Comparison of ENCODE assay signal across 8 mouse cellular contexts in genomic region chr6:145048131-145048997, GRCm38 (mm10). TPM values are rescaled to one million over a fixed set of nuclear protein-coding genes. Genes with fewer than 3 reads are reported as not detected.
DNase-seq lines count a peak whose midpoint lies in the region; ATAC-seq and TF ChIP-seq lines count a peak whose summit lies in the region.

No protein-coding gene starts in this region.

- no peak for DNase-seq in heart, adult 9 months (ENCODE audit: low spot score in 2 of 2)
- peak; percentile 42 for DNase-seq in Muller cell, postnatal 12 days (ENCODE audit: inconsistent ontology term)
- DNase-seq in embryonic facial prominence, embryonic 11.5 days (ENCODE audit: low spot score), result peak; percentile 43
- peak; percentile 65 for DNase-seq in hindbrain, postnatal 0 days (ENCODE audit: low spot score)
- DNase-seq in urinary bladder, postnatal 14 days (ENCODE audit: low spot score), result no peak

- peak overlapping the region; percentile 65 for H3K9ac ChIP-seq in heart, embryonic 14.5 days (ENCODE audit: low read length)
- H3K9ac ChIP-seq in embryonic facial prominence, embryonic 11.5 days (replicated peaks; ENCODE audit: low read length), result peak overlapping the region; percentile 72
- H3K9ac ChIP-seq in hindbrain, postnatal 0 days (replicated peaks; ENCODE audit: low read length), result peak overlapping the region; percentile 67
- no peak overlapping the region for H3K9ac ChIP-seq in liver, embryonic 15.5 days

- no peaks in the 10 kb centered on the region for H3K36me3 ChIP-seq in heart, embryonic 14.5 days (ENCODE audit: control insufficient read depth, insufficient read depth, low read length)
- H3K36me3 ChIP-seq in embryonic facial prominence, embryonic 11.5 days (replicated peaks; ENCODE audit: control insufficient read depth, insufficient read depth, low read depth, low read length), result no peaks in the 10 kb centered on the region
- H3K36me3 ChIP-seq in hindbrain, postnatal 0 days (ENCODE audit: insufficient read depth, low read length), result no peaks in the 10 kb centered on the region
- no peaks in the 10 kb centered on the region for H3K36me3 ChIP-seq in liver, embryonic 15.5 days (replicated peaks)
- H3K36me3 ChIP-seq in small intestine, adult 2 months (ENCODE audit: control insufficient read depth, insufficient read depth, low read length), result no peaks in the 10 kb centered on the region

- H3K27me3 ChIP-seq in heart, embryonic 14.5 days (ENCODE audit: control insufficient read depth, insufficient read depth, low read length), result peaks cover 10% of the 10 kb centered on the region; the same call in 1 of the 2 replicates
- no peaks in the 10 kb centered on the region for H3K27me3 ChIP-seq in embryonic facial prominence, embryonic 11.5 days (ENCODE audit: control insufficient read depth, insufficient read depth, low read length)
- no peaks in the 10 kb centered on the region for H3K27me3 ChIP-seq in hindbrain, postnatal 0 days (ENCODE audit: insufficient read depth, low read length)
- peaks cover 48% of the 10 kb centered on the region for H3K27me3 ChIP-seq in liver, embryonic 15.5 days
- peaks cover 11% of the 10 kb centered on the region for H3K27me3 ChIP-seq in small intestine, adult 2 months (ENCODE audit: control insufficient read depth, insufficient read depth, low read length)

- no peak for TF ChIP-seq POLR2A in small intestine, adult 2 months (IDR thresholded peaks at IDR 0.05; ENCODE audit: low read depth, low read length)

- no peaks in the 10 kb centered on the region for H3K9me3 ChIP-seq in heart, embryonic 14.5 days (ENCODE audit: control insufficient read depth, low read length)
- no peaks in the 10 kb centered on the region for H3K9me3 ChIP-seq in embryonic facial prominence, embryonic 11.5 days (replicated peaks; ENCODE audit: control insufficient read depth, low read length)
- no peaks in the 10 kb centered on the region for H3K9me3 ChIP-seq in hindbrain, postnatal 0 days (ENCODE audit: low read length)
- no peaks in the 10 kb centered on the region for H3K9me3 ChIP-seq in liver, embryonic 15.5 days (replicated peaks)

- no peak for ATAC-seq in heart, embryonic 14.5 days (ENCODE audit: insufficient number of reproducible peaks, insufficient read depth, low FRiP score, low read depth)
- peak; percentile 50 for ATAC-seq in embryonic facial prominence, embryonic 11.5 days (replicated peaks; ENCODE audit: insufficient number of reproducible peaks, low FRiP score, low TSS enrichment, low read depth)
- ATAC-seq in hindbrain, postnatal 0 days, result peak; percentile 67
- no peak for ATAC-seq in liver, embryonic 15.5 days (ENCODE audit: insufficient read depth)

- peak overlapping the region; percentile 50 to 56 for H3K4me3 ChIP-seq in heart, embryonic 14.5 days (ENCODE audit: control insufficient read depth in 1 of 2, insufficient read depth in 1 of 2, low read depth in 1 of 2, low read length in 2 of 2)
- H3K4me3 ChIP-seq in embryonic facial prominence, embryonic 11.5 days (ENCODE audit: low read depth, low read length), result peak overlapping the region; percentile 55
- H3K4me3 ChIP-seq in hindbrain, postnatal 0 days (ENCODE audit: low read length), result peak overlapping the region; percentile 61
- H3K4me3 ChIP-seq in liver, embryonic 15.5 days (replicated peaks), result peak overlapping the region; percentile 24
- H3K4me3 ChIP-seq in small intestine, adult 2 months (ENCODE audit: low read depth, low read length), result peak overlapping the region; percentile 18; the same call in 1 of the 2 replicates

- 0 out of 2 replicates have a peak, but pooled peaks have one; percentile 13 for TF ChIP-seq CTCF in hindbrain, postnatal 0 days (IDR thresholded peaks at IDR 0.05; ENCODE audit: low read depth)
- TF ChIP-seq CTCF in small intestine, adult 2 months (IDR thresholded peaks at IDR 0.05; ENCODE audit: extremely low read depth, insufficient read length, insufficient replicate concordance, low read depth, low read length), result no peak

- H3K4me2 ChIP-seq in heart, embryonic 14.5 days (ENCODE audit: low read length), result peak overlapping the region; percentile 98
- peak overlapping the region; percentile 99 for H3K4me2 ChIP-seq in embryonic facial prominence, embryonic 11.5 days (ENCODE audit: low read depth, low read length)
- peak overlapping the region; percentile 82 for H3K4me2 ChIP-seq in hindbrain, postnatal 0 days (ENCODE audit: low read depth, low read length)
- peak overlapping the region; percentile 55 for H3K4me2 ChIP-seq in liver, embryonic 15.5 days

- H3K4me1 ChIP-seq in heart, embryonic 14.5 days (ENCODE audit: control insufficient read depth in 2 of 2, insufficient read depth in 2 of 2, low read length in 2 of 2), result peaks cover 6% of the 10 kb centered on the region in 2 experiments; a peak in 3 of 4 replicates
- H3K4me1 ChIP-seq in embryonic facial prominence, embryonic 11.5 days (ENCODE audit: control insufficient read depth, insufficient read depth, low read length), result no peaks in the 10 kb centered on the region
- 0 out of 2 replicates have a peak, but pooled peaks cover 13% of the 10 kb centered on the region for H3K4me1 ChIP-seq in hindbrain, postnatal 0 days (ENCODE audit: insufficient read depth, low read length)
- H3K4me1 ChIP-seq in liver, embryonic 15.5 days (replicated peaks), result no peaks in the 10 kb centered on the region
- peaks cover 3% of the 10 kb centered on the region; the same call in 1 of the 2 replicates for H3K4me1 ChIP-seq in small intestine, adult 2 months (ENCODE audit: control insufficient read depth, insufficient read depth, insufficient read length, low read length)

- WGBS in heart, embryonic 14.5 days, result 2% methylated on average over 64 of the region's 64 CpGs
- WGBS in embryonic facial prominence, embryonic 11.5 days, result 2% methylated on average over 63 of the region's 64 CpGs
- WGBS in hindbrain, postnatal 0 days, result 1% methylated on average over 64 of the region's 64 CpGs
- 10% methylated on average over 64 of the region's 64 CpGs for WGBS in liver, embryonic 15.5 days (ENCODE audit: insufficient replicate concordance)
- WGBS in small intestine, adult 2 months, result 11% methylated on average over 64 of the region's 64 CpGs

- H3K27ac ChIP-seq in heart, embryonic 14.5 days (replicated peaks in 1 of 2; ENCODE audit: control insufficient read depth in 1 of 2, insufficient read depth in 1 of 2, low read depth in 2 of 2, low read length in 2 of 2), result no peak overlapping the region
- H3K27ac ChIP-seq in embryonic facial prominence, embryonic 11.5 days (replicated peaks; ENCODE audit: low read depth, low read length), result no peak overlapping the region
- peak overlapping the region; percentile 84 for H3K27ac ChIP-seq in hindbrain, postnatal 0 days
- H3K27ac ChIP-seq in liver, embryonic 15.5 days (replicated peaks), result no peak overlapping the region
- no peak overlapping the region for H3K27ac ChIP-seq in small intestine, adult 2 months (ENCODE audit: insufficient read depth, low read depth, low read length)

RNA-seq across cellular contexts. Expression of gene Bcat1, which starts 27.6 kb away (rescaled TPM):
- 4.6 and 6.2 TPM in 2 replicates for polyA plus RNA-seq in heart, embryonic 14.5 days (2014; fragmentation: Nextera tagmentation; extraction: Ambion mirVana)
- 88.0 and 89.1 TPM in 2 replicates for polyA plus RNA-seq in embryonic facial prominence, embryonic 11.5 days (2014; fragmentation: Nextera tagmentation; extraction: Ambion mirVana)
- 81.8 and 94.3 TPM in 2 replicates for total RNA-seq in hindbrain, postnatal 0 days (2014; rRNA removed)
- polyA plus RNA-seq in hindbrain, postnatal 0 days (2015; fragmentation: Nextera tagmentation; extraction: Ambion mirVana), result 58.2 and 59.7 TPM in 2 replicates
- 0.94 and 1.3 TPM in 2 replicates for polyA plus RNA-seq in liver, embryonic 15.5 days (2015; fragmentation: Nextera tagmentation; extraction: Ambion mirVana)
- polyA plus RNA-seq in small intestine, adult 2 months (2012; rRNA removed), result 0.13 and 0.22 TPM in 2 replicates

Comparison
In these comparisons a context has a peak if more than half of its experiments do, and no peak if none do; other contexts are left out.
1. ATAC-seq: peak in embryonic facial prominence, embryonic 11.5 days (single experiment) and hindbrain, postnatal 0 days (single experiment); none in heart, embryonic 14.5 days (single experiment) and liver, embryonic 15.5 days (single experiment).
2. DNase-seq: peak in Muller cell, postnatal 12 days (single experiment), embryonic facial prominence, embryonic 11.5 days (single experiment) and hindbrain, postnatal 0 days (single experiment); none in heart, adult 9 months (0 of 2) and urinary bladder, postnatal 14 days (single experiment).
3. Peak in every context shown above with its lines, with median percentiles within 50 percentile points of each other: H3K4me2 ChIP-seq and H3K4me3 ChIP-seq.